Mouse (Mus musculus): ENCODE measurements around the gene Faxc. TPM values are rescaled to one million over a fixed set of nuclear protein-coding genes. Genes with fewer than 3 reads are reported as not detected.

The Faxc gene
- polyA plus RNA-seq (2014; fragmentation: Nextera tagmentation; extraction: Ambion mirVana), result 8.0 TPM in 2 replicates

DNA sequence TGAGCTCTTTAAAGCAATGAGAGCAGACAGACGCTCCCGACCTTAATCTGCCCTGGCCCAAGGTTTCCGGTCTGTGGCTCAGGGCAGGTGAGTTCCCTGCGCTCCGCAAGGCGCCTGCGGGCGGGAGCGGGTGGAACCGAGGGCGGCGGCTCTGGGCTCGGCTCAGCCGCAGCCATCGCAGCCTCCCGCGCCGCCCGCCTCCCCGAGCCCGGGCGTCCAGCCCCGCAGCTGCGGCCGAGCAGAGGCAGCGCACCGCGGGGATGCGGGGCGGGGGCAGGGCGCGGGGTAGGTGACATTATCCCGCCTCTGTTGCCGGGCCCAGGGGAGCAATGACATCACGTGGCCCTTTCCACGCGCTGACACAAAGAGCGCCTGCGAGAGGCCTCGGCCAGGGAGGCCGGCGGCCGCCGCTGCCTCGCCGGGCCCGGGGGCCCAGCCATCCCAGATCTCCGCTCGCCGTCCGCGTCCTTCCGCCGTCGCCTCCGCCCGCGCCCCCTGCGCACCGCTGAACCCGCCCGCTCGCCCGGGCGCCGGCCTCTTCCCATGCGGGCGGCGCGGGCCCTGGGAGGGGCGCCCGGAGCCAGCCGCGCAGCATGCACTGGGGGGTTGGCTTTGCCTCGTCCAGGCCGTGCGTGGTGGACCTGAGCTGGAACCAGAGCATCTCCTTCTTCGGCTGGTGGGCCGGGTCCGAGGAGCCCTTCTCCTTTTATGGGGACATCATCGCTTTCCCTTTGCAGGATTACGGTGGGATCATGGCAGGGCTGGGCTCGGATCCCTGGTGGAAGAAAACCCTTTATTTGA, at the start of gene Faxc:
Gene Faxc, plus strand, starts transcription at position 359 of the 801 bp plus-strand sequence.
- Histone ChIP-seq H3K27ac (ENCODE audit: low read depth) (peak within 1 kb of the TSS; percentile 78), H3K4me1 (ENCODE audit: insufficient read depth) (peaks cover 6% of the 10 kb centered on the region; the same call in 1 of the 2 replicates), H3K9me3 (ENCODE audit: low read depth, low read length) (no peaks in the 10 kb centered on the region), H3K36me3 (ENCODE audit: insufficient read depth) (no peaks in the 10 kb centered on the region), H3K4me2 (peak within 1 kb of the TSS; percentile 76), H3K27me3 (ENCODE audit: insufficient read depth, low read length) (no peaks in the 10 kb centered on the region), H3K4me3 (ENCODE audit: low read depth, low read length) (peak within 1 kb of the TSS; percentile 73), H3K9ac (peak within 1 kb of the TSS; percentile 90)
- no peak for TF ChIP-seq CTCF (IDR thresholded peaks at IDR 0.05; ENCODE audit: low read depth)
- DNase-seq (peak; percentile 73), ATAC-seq (ENCODE audit: insufficient read depth) (peak; percentile 92)
- 1% methylated on average over 74 of the region's 83 CpGs for WGBS

DNA sequence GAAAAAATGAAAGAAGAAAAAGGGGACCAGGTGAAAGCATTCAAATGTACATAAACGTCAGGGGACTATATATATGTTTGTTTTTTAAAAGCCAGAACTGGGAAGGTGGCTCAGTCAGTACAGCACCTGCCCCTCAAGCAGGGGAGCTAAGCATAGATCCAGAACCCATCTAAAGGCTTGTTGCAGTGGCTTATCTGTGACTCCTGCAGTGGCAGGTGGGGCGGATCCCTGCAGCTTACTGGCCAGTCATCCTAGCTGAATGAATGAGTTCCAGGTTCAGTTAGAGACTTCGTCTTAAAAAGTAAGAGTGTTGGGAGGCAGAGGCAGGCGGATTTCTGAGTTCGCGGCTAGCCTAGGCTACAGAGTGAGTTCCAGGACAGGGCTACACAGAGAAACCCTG, 48.3 kb upstream of the Faxc start:
- no peak overlapping the region for H3K4me2 ChIP-seq

DNA sequence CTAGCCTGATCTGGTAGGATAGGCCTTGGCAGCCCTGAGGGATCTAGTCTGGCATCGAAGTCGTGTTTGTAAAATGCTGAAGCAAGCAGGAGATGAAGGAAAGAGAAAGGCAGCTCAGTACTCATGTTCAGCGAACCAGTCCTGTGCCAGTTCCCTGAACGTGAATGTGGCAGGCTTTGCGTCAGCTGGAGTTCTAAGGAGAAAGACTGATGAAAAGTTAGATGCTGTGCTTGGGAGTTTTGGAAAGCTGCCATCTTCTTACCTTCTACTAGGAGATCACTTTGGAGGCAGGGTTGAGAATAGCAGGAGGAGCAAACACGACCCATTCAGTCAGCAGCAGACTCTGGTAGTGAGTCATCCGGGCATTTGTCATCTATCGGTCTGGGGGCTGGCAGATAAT, 45.3 kb upstream of the Faxc start:
- Histone ChIP-seq H3K4me2 (no peak overlapping the region), H3K9me3 (ENCODE audit: low read depth, low read length) (no peaks in the 10 kb centered on the region), H3K4me1 (ENCODE audit: insufficient read depth) (no peaks in the 10 kb centered on the region), H3K36me3 (ENCODE audit: insufficient read depth) (no peaks in the 10 kb centered on the region), H3K27ac (ENCODE audit: low read depth) (no peak overlapping the region), H3K9ac (no peak overlapping the region), H3K27me3 (ENCODE audit: insufficient read depth, low read length) (no peaks in the 10 kb centered on the region), H3K4me3 (ENCODE audit: low read depth, low read length) (no peak overlapping the region)
- no peak for ATAC-seq (ENCODE audit: insufficient read depth)
- WGBS, result 81% methylated on average over 8 of the region's 8 CpGs
- no peak for TF ChIP-seq CTCF (IDR thresholded peaks at IDR 0.05; ENCODE audit: low read depth)
- DNase-seq, result no peak

More for the DNA sequence above, 48.3 kb upstream of the Faxc start:
- Histone ChIP-seq H3K4me3 (ENCODE audit: low read depth, low read length) (no peak overlapping the region), H3K9ac (no peak overlapping the region), H3K9me3 (ENCODE audit: low read depth, low read length) (no peaks in the 10 kb centered on the region), H3K4me1 (ENCODE audit: insufficient read depth) (0 out of 2 replicates have a peak, but pooled peaks cover 3% of the 10 kb centered on the region), H3K36me3 (ENCODE audit: insufficient read depth) (no peaks in the 10 kb centered on the region), H3K27ac (ENCODE audit: low read depth) (no peak overlapping the region), H3K27me3 (ENCODE audit: insufficient read depth, low read length) (no peaks in the 10 kb centered on the region)
- DNase-seq (no peak), ATAC-seq (ENCODE audit: insufficient read depth) (no peak)
- no peak for TF ChIP-seq CTCF (IDR thresholded peaks at IDR 0.05; ENCODE audit: low read depth)
- WGBS, result 84% methylated on average over 6 of the region's 6 CpGs

DNA sequence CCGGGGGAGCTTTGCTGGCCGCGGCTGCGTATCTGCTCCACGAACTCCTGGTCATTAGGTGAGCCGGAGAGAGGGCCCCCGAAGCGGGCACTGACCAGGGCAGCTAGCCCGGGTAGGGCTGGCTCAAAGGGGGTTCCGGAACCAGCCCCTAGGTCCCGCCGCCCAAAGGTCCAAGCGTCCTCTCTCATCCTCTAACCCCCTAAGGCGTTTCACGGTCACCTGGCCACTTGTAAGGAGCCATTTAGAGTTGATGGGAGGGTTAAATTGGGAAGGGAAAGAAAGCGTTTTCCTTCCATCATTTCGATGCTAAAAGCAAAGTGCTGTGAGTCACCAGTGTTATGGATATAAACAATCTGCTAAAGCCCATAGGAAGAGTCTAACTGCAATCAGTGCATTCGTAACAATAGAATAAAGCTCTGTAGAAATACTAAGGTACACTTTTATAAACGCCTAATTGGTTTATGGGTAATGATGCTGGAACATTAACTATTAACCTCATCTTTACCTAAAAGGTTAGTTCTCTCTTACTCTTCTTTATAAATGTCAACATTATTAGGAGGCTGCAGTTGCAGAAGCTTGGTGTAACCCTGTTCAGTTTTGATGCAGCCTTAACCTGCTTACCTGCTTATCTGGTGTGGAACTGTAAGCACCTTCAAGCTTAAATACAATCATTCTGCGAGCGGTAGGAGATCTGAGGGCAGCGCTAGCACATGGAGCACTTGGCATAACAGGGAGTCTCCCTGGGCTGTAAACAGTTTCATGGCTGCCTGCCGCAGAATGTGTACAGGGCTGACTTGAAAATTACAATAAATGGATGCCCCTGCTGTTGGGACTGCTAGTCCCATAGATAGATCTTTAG, 872 bp downstream of the Faxc start:
- WGBS, result 8% methylated on average over 23 of the region's 23 CpGs
- peak overlapping the region; percentile 73 for H3K4me3 ChIP-seq (ENCODE audit: low read depth, low read length)
- no peaks in the 10 kb centered on the region for H3K9me3 ChIP-seq (ENCODE audit: low read depth, low read length)
- peak overlapping the region; percentile 76 for H3K4me2 ChIP-seq
- ATAC-seq (ENCODE audit: insufficient read depth), result peak; percentile 58
- H3K27ac ChIP-seq (ENCODE audit: low read depth), result peak overlapping the region; percentile 78
- H3K36me3 ChIP-seq (ENCODE audit: insufficient read depth), result no peaks in the 10 kb centered on the region
- H3K27me3 ChIP-seq (ENCODE audit: insufficient read depth, low read length), result no peaks in the 10 kb centered on the region
- H3K9ac ChIP-seq, result peak overlapping the region; percentile 90
- no peak for TF ChIP-seq CTCF (IDR thresholded peaks at IDR 0.05; ENCODE audit: low read depth)
- DNase-seq, result peak; percentile 50
- peaks cover 6% of the 10 kb centered on the region; the same call in 1 of the 2 replicates for H3K4me1 ChIP-seq (ENCODE audit: insufficient read depth)

DNA sequence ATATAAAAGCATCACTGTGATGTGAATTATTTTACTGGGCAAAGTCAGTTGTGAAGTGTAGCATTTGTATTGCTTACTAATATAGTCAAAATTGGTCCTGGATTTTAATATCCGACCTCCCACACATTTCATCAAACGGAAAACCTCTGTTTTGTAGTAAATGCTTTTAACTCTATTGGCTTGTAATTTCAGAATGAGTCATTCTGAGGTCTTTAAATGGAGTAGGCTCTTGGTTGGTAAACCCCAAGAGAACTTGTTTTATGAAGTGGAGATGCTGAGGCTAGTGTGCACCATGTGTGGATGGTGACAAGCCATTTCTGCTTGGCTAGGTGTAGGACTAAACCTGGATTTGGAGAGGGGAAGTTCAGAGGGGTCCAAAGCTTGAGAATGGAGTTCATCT, 4.2 kb downstream of the Faxc start:
- Histone ChIP-seq H3K27me3 (ENCODE audit: insufficient read depth, low read length) (no peaks in the 10 kb centered on the region), H3K4me2 (no peak overlapping the region), H3K4me3 (ENCODE audit: low read depth, low read length) (no peak overlapping the region), H3K4me1 (ENCODE audit: insufficient read depth) (peaks cover 6% of the 10 kb centered on the region; the same call in 1 of the 2 replicates), H3K9ac (no peak overlapping the region), H3K9me3 (ENCODE audit: low read depth, low read length) (no peaks in the 10 kb centered on the region), H3K36me3 (ENCODE audit: insufficient read depth) (no peaks in the 10 kb centered on the region), H3K27ac (ENCODE audit: low read depth) (no peak overlapping the region)
- no peak for ATAC-seq (ENCODE audit: insufficient read depth)
- TF ChIP-seq CTCF (IDR thresholded peaks at IDR 0.05; ENCODE audit: low read depth), result no peak
- WGBS, result 95% methylated on average over 2 of the region's 2 CpGs
- no peak for DNase-seq

DNA sequence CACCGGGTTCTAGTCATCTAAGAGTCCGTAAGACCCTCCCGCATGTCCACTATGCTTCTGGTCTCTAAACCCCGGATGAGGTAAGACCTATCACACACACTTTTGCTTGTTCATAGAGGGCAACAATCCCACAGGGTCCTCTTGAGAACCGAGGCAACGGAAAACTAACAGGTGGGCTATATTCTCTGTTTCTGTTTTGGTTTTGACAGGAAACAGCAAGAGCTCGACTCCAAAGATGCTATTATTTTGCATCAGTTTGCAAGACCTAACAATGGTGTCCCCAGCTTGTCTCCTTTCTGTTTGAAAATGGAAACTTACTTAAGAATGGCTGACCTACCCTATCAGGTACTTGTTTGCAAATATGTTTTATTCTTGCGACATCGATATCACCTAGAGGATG, 5.3 kb downstream of the Faxc start:
- Histone ChIP-seq H3K4me3 (ENCODE audit: low read depth, low read length) (no peak overlapping the region), H3K27ac (ENCODE audit: low read depth) (no peak overlapping the region), H3K4me1 (ENCODE audit: insufficient read depth) (peaks cover 6% of the 10 kb centered on the region; the same call in 1 of the 2 replicates), H3K27me3 (ENCODE audit: insufficient read depth, low read length) (no peaks in the 10 kb centered on the region), H3K36me3 (ENCODE audit: insufficient read depth) (no peaks in the 10 kb centered on the region), H3K4me2 (no peak overlapping the region), H3K9me3 (ENCODE audit: low read depth, low read length) (no peaks in the 10 kb centered on the region), H3K9ac (no peak overlapping the region)
- no peak for TF ChIP-seq CTCF (IDR thresholded peaks at IDR 0.05; ENCODE audit: low read depth)
- DNase-seq (no peak), ATAC-seq (ENCODE audit: insufficient read depth) (no peak)
- WGBS, result 88% methylated on average over 9 of the region's 9 CpGs

DNA sequence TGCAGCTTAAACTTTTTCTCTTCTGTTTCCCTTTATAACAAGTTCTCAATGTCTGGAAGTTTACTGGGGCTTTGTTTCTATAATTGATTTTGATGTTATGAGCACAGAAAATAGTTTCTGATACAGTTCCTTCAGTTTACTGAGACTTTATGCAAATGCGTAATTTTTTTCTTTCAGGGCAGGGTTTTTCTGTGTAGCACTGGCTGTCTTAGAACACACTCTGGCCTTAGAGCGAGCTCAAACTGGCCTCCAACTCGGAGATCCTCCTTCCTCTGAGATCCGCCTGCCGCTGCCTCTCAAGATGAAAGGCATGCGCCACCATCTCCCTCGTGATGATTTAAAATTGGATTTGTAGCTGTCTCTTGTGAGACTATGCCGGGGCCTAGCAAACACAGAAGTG, 6.8 kb downstream of the Faxc start:
- WGBS, result 85% methylated on average over 8 of the region's 8 CpGs
- no peaks in the 10 kb centered on the region for H3K9me3 ChIP-seq (ENCODE audit: low read depth, low read length)
- H3K27ac ChIP-seq (ENCODE audit: low read depth), result no peak overlapping the region
- no peak overlapping the region for H3K9ac ChIP-seq
- no peaks in the 10 kb centered on the region for H3K4me1 ChIP-seq (ENCODE audit: insufficient read depth)
- H3K4me2 ChIP-seq, result no peak overlapping the region
- no peak for TF ChIP-seq CTCF (IDR thresholded peaks at IDR 0.05; ENCODE audit: low read depth)
- no peaks in the 10 kb centered on the region for H3K27me3 ChIP-seq (ENCODE audit: insufficient read depth, low read length)
- H3K36me3 ChIP-seq (ENCODE audit: insufficient read depth), result no peaks in the 10 kb centered on the region
- H3K4me3 ChIP-seq (ENCODE audit: low read depth, low read length), result no peak overlapping the region
- ATAC-seq (ENCODE audit: insufficient read depth) (no peak), DNase-seq (no peak)
